8 mouse cellular contexts compared by ENCODE assay signal in the genomic region with DNA sequence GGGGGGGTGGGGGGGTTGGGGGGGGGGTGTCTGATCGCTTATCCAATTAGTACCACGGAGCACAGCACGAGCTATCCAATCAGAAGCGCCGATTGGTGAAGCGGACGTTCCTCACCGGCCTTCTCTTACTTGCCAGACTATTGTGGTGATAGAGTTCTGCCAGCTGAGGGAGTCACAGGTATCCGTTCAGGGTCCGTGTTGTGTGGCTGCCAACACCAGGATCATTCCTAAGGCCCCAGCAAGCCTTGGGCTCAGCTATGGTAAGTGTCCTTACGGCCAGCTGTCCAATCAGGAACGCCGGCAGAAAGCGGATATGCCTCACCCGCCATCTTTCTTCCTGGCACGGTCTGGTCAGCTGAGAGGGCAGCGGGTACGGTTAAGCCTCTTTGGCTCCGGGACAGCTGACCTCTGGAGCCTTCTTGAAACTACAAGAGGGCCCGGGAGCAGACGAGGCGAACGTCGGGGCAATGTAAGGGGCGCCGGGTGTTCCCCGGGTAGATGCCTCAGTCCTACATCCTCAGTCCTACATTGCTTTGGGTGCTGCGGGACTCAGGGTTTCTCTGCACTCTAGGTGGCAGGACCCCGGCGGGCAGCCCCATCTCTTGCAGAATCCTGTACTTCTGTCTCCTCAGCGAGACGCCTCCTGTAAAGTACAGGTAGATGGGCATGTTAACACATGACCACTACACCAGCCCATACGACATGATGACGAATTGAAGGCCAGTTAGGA. TPM values are rescaled to one million over a fixed set of nuclear protein-coding genes. Genes with fewer than 3 reads are reported as not detected.
DNase-seq lines count a peak whose midpoint lies in the region; ATAC-seq and TF ChIP-seq lines count a peak whose summit lies in the region.

A gene (plus strand): TSS at position 91 of the 730 bp plus-strand sequence.

- H3K36me3 ChIP-seq in embryonic facial prominence, embryonic 15.5 days = no peaks in the 10 kb centered on the region
- no peaks in the 10 kb centered on the region for H3K36me3 ChIP-seq in limb, embryonic 14.5 days (ENCODE audit: control insufficient read depth, insufficient read depth, low read length)
- no peaks in the 10 kb centered on the region for H3K36me3 ChIP-seq in midbrain, postnatal 0 days (ENCODE audit: insufficient read depth, low read length)

- peak within 1 kb of the TSS; percentile 97 for H3K4me3 ChIP-seq in bone marrow, adult 2 months (replicated peaks; ENCODE audit: control insufficient read depth, low read depth, low read length)
- H3K4me3 ChIP-seq in embryonic facial prominence, embryonic 15.5 days (replicated peaks) = peak within 1 kb of the TSS; percentile 65
- H3K4me3 ChIP-seq in limb, embryonic 14.5 days (replicated peaks; ENCODE audit: low read length) = peak within 1 kb of the TSS; percentile 63
- H3K4me3 ChIP-seq in midbrain, postnatal 0 days (ENCODE audit: low read depth, low read length) = peak within 1 kb of the TSS; percentile 51

- 5% methylated on average over 33 of the region's 34 CpGs for WGBS in bone marrow, adult 2 months
- 3% methylated on average over 34 of the region's 34 CpGs for WGBS in embryonic facial prominence, embryonic 15.5 days
- WGBS in limb, embryonic 14.5 days = 5% methylated on average over 34 of the region's 34 CpGs
- WGBS in midbrain, postnatal 0 days = 4% methylated on average over 34 of the region's 34 CpGs

- ATAC-seq in embryonic facial prominence, embryonic 15.5 days (ENCODE audit: insufficient number of reproducible peaks, low FRiP score, low TSS enrichment, low read depth) = peak; percentile 88
- ATAC-seq in limb, embryonic 14.5 days (ENCODE audit: low FRiP score, low read depth) = peak; percentile 94
- peak; percentile 92 for ATAC-seq in midbrain, postnatal 0 days (ENCODE audit: low FRiP score)

- peak; percentile 51; the same call in 1 of the 2 replicates for TF ChIP-seq POLR2A in bone marrow, adult 2 months (IDR thresholded peaks at IDR 0.05; ENCODE audit: borderline replicate concordance, control insufficient read depth, low read depth, low read length)
- peak; percentile 57; the same call in 1 of the 2 replicates for TF ChIP-seq POLR2A in limb, embryonic 14.5 days (IDR thresholded peaks at IDR 0.05; ENCODE audit: borderline replicate concordance, extremely low read depth, insufficient read depth, insufficient read length)

- peak; percentile 92 for DNase-seq in 416B (ENCODE audit: low read depth)
- peak; percentile 97 for DNase-seq in heart, adult 8-10 months (ENCODE audit: low spot score)
- peak; percentile 98 for DNase-seq in kidney, adult 9 months
- DNase-seq in limb, embryonic 14.5 days (ENCODE audit: low spot score) = peak; percentile 93
- DNase-seq in midbrain, postnatal 0 days (ENCODE audit: low spot score) = peak; percentile 95
- peak; percentile 61 to 74 for DNase-seq in spleen, postnatal 14 days (ENCODE audit: low spot score in 2 of 2)

- TF ChIP-seq CTCF in bone marrow, adult 2 months (IDR thresholded peaks at IDR 0.05; ENCODE audit: control insufficient read depth, insufficient read depth, low read length) = no peak
- peak; percentile 31; the same call in 1 of the 2 replicates for TF ChIP-seq CTCF in midbrain, postnatal 0 days (IDR thresholded peaks at IDR 0.05)

- peak within 1 kb of the TSS; percentile 39 for H3K27ac ChIP-seq in bone marrow, adult 2 months (ENCODE audit: control insufficient read depth, insufficient read depth, low read depth, low read length, poor library complexity)
- H3K27ac ChIP-seq in embryonic facial prominence, embryonic 15.5 days (replicated peaks) = peak within 1 kb of the TSS; percentile 91
- H3K27ac ChIP-seq in limb, embryonic 14.5 days (replicated peaks; ENCODE audit: low read depth, low read length) = peak within 1 kb of the TSS; percentile 78
- peak within 1 kb of the TSS; percentile 84 for H3K27ac ChIP-seq in midbrain, postnatal 0 days (ENCODE audit: low read depth, low read length)

- peak within 1 kb of the TSS; percentile 67 for H3K9ac ChIP-seq in embryonic facial prominence, embryonic 15.5 days
- H3K9ac ChIP-seq in limb, embryonic 14.5 days (ENCODE audit: low read depth, low read length, severe bottlenecking) = peak within 1 kb of the TSS; percentile 70
- H3K9ac ChIP-seq in midbrain, postnatal 0 days (replicated peaks; ENCODE audit: low read length, poor library complexity, severe bottlenecking) = peak within 1 kb of the TSS; percentile 55

- no peaks in the 10 kb centered on the region for H3K9me3 ChIP-seq in embryonic facial prominence, embryonic 15.5 days (replicated peaks)
- no peaks in the 10 kb centered on the region for H3K9me3 ChIP-seq in limb, embryonic 14.5 days (ENCODE audit: control insufficient read depth, low read length)
- no peaks in the 10 kb centered on the region for H3K9me3 ChIP-seq in midbrain, postnatal 0 days (ENCODE audit: low read length)

- H3K4me2 ChIP-seq in embryonic facial prominence, embryonic 15.5 days (replicated peaks) = peak within 1 kb of the TSS; percentile 57
- peak within 1 kb of the TSS; percentile 72 for H3K4me2 ChIP-seq in limb, embryonic 14.5 days (replicated peaks; ENCODE audit: low read depth, low read length, severe bottlenecking)
- H3K4me2 ChIP-seq in midbrain, postnatal 0 days (ENCODE audit: low read depth, low read length, poor library complexity, severe bottlenecking) = peak within 1 kb of the TSS; percentile 73

- no peaks in the 10 kb centered on the region; the same call in 1 of the 2 replicates for H3K4me1 ChIP-seq in bone marrow, adult 2 months (ENCODE audit: control insufficient read depth, insufficient read depth, low read length)
- peaks cover 10% of the 10 kb centered on the region for H3K4me1 ChIP-seq in embryonic facial prominence, embryonic 15.5 days
- H3K4me1 ChIP-seq in limb, embryonic 14.5 days (ENCODE audit: control insufficient read depth, insufficient read depth, low read length) = peaks cover 6% of the 10 kb centered on the region
- H3K4me1 ChIP-seq in midbrain, postnatal 0 days (ENCODE audit: insufficient read depth, low read length) = peaks cover 4% of the 10 kb centered on the region; the same call in 1 of the 2 replicates

- no peaks in the 10 kb centered on the region for H3K27me3 ChIP-seq in embryonic facial prominence, embryonic 15.5 days
- H3K27me3 ChIP-seq in limb, embryonic 14.5 days (ENCODE audit: control insufficient read depth, insufficient read depth, low read length) = no peaks in the 10 kb centered on the region
- no peaks in the 10 kb centered on the region for H3K27me3 ChIP-seq in midbrain, postnatal 0 days (ENCODE audit: insufficient read depth, low read length)

RNA-seq across cellular contexts. Expression of the gene that starts here (rescaled TPM):
- polyA plus RNA-seq in bone marrow, adult 2 months (2011; ENCODE audit: insufficient read depth, insufficient read length, low replicate concordance, missing spikeins) = 1.5 and 2.6 TPM in 2 replicates
- polyA plus RNA-seq in embryonic facial prominence, embryonic 15.5 days (2015; fragmentation: Nextera tagmentation; extraction: Ambion mirVana) = 9.4 TPM in 2 replicates
- 1 to 10 TPM; 4.2 to 7.0 (median 4.8) TPM for total RNA-seq in heart, adult 8-10 months (2022)
- 4.8 and 6.0 TPM in 2 replicates for polyA plus RNA-seq in limb, embryonic 14.5 days (2012; rRNA removed)
- 9.8 and 10.5 TPM in 2 replicates for polyA plus RNA-seq in limb, embryonic 14.5 days (2014; fragmentation: Nextera tagmentation; extraction: Ambion mirVana)
- 21.9 and 26.0 TPM in 2 replicates for total RNA-seq in midbrain, postnatal 0 days (2014; rRNA removed)
- 11.7 and 13.1 TPM in 2 replicates for polyA plus RNA-seq in midbrain, postnatal 0 days (2015; fragmentation: Nextera tagmentation; extraction: Ambion mirVana)

Comparison
In these comparisons a context has a peak if more than half of its experiments do, and no peak if none do; other contexts are left out.
1. Peak in every context shown above with its lines: DNase-seq, ATAC-seq, H3K4me3 ChIP-seq and H3K27ac ChIP-seq.
2. H3K27ac ChIP-seq: peak in every context shown above with its lines; median percentile 91 in embryonic facial prominence, embryonic 15.5 days; 84 in midbrain, postnatal 0 days; 78 in limb, embryonic 14.5 days; 39 in bone marrow, adult 2 months.